Mouse (Mus musculus): ENCODE data around the gene Kdelc1.

The Kdelc1 gene

DNA sequence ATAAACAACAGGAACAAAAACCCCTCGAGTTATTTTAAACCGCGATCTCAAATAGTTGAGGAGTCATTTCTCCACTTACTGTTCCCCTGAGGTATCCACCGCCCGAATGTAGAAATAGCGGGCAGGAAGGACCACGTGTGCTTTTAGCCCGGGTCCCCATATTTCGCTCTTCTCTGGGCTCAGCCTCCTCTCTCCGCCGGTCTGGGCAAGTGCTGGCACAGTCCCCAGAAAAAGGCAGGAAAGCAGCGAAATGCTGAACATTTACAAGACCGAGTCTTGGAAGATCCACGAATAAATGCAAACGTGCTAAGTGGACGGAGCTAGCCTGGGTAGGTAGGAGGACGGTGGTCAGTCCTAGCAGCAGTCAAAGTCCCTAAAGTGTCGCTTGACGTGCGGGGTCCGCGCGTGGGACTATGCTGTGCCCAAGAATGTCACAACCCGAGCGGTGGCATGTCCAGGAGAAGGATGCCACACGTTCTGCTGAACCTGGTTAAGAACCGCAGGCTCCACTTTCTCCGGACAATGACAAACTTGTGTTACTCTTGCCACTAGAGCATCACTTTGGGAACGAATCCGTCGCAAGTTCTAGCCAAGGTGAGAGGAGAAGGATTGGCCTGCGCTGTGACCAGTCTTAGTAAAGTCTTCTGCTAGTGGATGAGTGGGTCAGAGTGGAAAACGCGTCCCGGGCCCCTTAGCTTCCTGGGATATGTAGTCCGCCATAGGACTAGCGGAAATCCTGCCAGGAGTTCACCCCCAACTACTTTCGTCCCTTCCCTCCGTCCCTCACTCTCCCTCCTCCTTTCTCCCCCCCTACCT lies at the start of gene Kdelc1, which contains the start of gene Bivm:
Kdelc1 (minus strand) TSS at position 570 of the 816 bp plus-strand sequence.
Bivm (plus strand) TSS at position 719 of the 816 bp plus-strand sequence.
- DNase-seq (ENCODE audit: low spot score) = peak; percentile 91

DNA sequence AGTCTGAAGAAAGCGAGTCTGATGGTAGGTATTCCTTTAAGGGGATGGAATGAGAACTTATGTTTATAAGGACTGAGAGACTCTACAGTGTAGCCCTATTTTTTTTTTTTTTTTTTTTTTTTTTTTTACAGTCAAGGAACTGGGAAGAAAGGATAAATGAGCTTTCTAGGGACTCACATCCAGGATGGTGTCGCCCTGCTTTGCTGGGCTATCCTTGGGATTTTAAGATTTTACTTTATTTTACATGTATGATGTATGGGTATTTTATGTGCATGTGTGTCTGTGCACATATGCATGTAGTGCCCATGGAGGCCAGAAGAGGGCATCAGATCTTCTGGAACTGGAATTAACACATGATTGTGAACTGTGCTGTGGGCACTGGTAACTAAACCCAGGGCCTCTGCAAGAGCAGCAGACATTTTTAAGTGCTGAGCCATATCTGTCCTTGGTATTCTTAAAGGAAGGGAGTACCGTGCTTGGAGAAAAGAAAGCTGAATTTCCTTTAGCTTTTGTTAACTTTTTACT lies 49.3 kb upstream of the Kdelc1 start:
- DNase-seq (ENCODE audit: low spot score) = no peak

DNA sequence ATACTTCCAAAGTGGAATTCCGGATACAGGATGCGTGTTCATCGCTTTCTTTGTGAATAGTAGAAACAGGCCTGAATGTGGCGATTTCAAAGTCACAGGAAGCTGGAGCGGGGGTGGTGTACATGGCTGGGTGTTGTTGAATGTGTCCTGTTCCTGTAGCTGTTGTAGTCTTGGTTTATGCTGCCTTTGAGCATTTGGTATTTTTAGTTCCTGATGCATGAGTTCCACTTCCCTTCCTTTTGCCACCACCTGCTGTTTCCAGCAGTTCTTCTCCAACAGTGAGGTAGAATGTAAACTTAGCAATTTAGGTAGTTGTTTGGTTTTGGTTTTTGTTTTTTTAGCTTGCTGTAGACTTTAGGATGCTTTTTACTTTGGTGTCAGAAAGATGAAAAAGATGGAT lies 43.8 kb upstream of the Kdelc1 start:
- no peak for DNase-seq (ENCODE audit: low spot score)

GRCm38 (mm10) chr1:44161818-44162217 lies 43.2 kb upstream of the Kdelc1 start:
- DNase-seq (ENCODE audit: low spot score) = no peak

DNA sequence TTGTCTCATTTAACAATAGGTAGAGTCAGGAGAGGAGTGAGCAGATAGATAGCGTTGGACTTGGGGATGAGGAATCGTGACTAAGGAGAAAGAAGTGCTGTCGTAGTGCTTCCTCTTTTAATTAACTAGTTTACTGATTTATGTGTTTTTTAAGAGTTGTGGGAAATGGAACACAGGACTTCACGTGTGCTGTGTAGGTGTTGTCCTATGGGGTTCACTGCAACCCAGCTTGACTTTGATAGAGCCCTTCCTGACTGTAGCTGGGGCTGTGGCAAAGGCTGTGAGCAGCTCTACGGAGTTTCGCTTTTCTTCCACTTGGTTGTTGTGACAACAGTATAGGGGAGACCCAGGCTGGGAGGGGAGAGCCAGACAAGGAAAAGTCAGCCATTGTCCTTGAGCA lies 39.7 kb upstream of the Kdelc1 start:
- no peak for DNase-seq (ENCODE audit: low spot score)

DNA sequence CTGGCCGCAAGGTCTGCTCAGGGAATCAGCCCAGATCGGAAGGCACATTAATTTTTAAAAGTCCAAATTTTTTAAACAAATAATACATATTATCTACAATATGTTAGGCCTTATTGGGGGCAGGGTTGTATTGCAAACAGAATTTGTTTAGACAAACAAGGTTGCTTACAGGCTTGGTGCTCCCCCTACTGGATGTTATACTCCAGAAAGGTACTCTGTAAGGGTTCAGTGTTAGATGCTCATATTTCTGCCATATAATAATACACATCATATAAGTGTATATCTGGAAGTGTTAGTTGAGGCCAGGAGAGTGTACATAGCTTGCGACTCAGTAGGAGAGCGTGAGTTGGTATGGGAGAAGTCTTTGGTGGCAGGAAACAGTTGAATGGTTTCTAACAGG lies 36.7 kb upstream of the Kdelc1 start:
- DNase-seq (ENCODE audit: low spot score) = no peak

DNA sequence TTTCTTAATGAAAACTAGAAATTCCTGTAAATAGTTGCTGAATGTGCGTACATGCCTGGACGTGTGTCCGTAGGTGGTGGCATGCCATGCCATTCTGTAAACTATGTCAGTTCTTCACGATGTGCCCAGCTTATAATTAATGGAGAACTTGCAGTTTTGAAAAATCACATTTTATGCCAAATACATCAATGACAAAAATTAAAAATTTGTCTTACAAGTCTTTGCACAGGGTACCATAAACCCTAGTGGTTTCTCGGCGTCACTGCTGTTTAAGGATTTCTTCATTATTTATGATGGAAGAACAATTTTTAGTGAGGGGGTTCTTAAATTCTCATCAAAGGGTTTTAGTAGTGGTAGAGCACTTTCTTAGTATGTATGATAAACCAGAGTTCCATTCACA lies 30.1 kb upstream of the Kdelc1 start:
- DNase-seq (ENCODE audit: low spot score) = no peak

- DNase-seq (ENCODE audit: low spot score) = peak; percentile 85
These were observed 29.2 kb upstream of the Kdelc1 start, which contains the start of gene Ercc5 for GRCm38 (mm10) chr1:44147563-44148381. TSS of gene Ercc5 (plus strand) at chr1:44147744.

GRCm38 (mm10) chr1:44142747-44143146 lies 24.1 kb upstream of the Kdelc1 start:
- DNase-seq (ENCODE audit: low spot score) = no peak

DNA sequence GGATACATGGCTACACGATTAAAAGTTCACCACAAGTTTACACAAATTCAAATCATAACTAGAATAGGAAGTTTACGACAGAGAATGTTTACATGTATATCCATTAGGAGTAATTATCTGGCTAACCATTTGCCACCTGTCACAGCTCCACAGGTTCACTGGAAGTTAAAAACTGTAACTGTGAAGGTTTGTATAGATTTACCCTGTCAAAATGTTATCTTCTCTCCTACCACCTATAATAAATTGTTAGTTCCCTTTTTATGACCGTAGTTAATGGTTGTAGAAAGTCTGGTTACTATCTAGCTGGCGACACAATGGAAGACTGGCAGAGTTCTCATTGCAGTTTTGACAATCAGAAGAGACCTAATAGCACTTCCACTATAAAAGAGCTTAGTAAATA lies 21.6 kb upstream of the Kdelc1 start:
- no peak for DNase-seq (ENCODE audit: low spot score)

GRCm38 (mm10) chr1:44129929-44130581 lies 11.4 kb upstream of the Kdelc1 start:
- no peak for DNase-seq (ENCODE audit: low spot score)

DNA sequence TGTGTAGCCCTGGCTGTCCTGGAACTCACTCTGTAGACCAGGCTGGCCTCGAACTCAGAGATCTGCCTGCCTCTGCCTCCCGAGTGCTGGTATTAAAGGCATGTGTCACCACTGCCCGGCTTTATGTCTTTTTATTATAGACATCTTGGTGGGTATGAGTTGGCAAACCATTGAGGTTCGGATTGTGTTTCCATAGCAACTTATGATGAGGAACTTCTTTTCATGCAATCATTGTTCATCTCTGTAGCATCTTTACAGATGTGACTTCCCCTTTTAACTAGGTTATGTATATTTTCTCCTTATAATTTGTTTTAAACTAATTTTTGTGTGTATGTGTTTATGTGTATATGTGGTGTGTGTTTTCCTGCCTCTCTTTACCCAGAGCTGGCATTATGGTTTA lies 7.0 kb upstream of the Kdelc1 start:
- no peak for DNase-seq (ENCODE audit: low spot score)

- DNase-seq (ENCODE audit: low spot score) = no peak
These were observed 3.6 kb upstream of the Kdelc1 start for GRCm38 (mm10) chr1:44122256-44122655.

DNA sequence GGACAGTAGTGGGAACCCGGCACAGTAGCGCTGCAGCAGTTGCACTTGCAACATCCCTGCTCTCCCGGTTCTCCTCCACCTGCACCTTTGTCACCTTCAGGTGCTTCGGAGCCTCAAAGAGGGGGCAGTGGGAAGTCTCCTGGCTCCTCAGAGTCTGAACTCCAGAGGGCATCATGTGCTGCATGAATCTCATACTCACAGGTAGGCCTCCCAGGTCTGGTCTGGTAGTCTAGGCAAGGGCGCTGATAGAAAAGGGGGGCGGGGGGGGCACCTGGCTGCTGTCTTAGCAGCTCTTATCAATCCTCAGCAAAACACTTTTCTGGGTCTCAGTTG lies 1.4 kb upstream of the Kdelc1 start:
- no peak for DNase-seq (ENCODE audit: low spot score)

GRCm38 (mm10) chr1:44119201-44120073 lies 829 bp upstream of the Kdelc1 start:
- peak; percentile 79 for DNase-seq (ENCODE audit: low spot score)

DNA sequence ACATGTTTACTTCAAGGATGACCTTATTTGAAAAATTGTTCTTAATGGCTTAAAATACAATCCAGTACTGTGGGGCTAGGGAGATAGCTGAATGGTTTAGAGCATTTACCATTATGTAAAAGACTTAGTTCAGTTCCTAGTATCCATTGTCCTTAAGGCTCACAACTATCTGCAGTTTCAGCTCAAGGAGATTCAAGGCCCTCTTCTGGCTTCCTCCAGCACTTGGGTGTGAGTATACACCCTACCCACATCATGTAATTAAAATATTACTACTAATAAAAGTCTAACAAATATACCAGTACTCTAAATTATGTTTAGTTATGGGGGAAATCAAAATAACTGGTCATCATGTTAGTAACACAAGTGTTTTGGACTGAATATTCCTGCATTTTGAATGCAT lies 1.0 kb downstream of the Kdelc1 start:
- no peak for DNase-seq (ENCODE audit: low spot score)

GRCm38 (mm10) chr1:44102939-44103338 lies 15.7 kb downstream of the Kdelc1 start:
- DNase-seq (ENCODE audit: low spot score) = no peak

GRCm38 (mm10) chr1:44102259-44102717 lies 16.3 kb downstream of the Kdelc1 start, which contains the start of gene Tex30:
TSS of gene Tex30 (minus strand) at chr1:44102441.
- peak; percentile 95 for DNase-seq (ENCODE audit: low spot score)

GRCm38 (mm10) chr1:44101448-44102225 lies 17.0 kb downstream of the Kdelc1 start:
- DNase-seq (ENCODE audit: low spot score) = peak; percentile 59

DNA sequence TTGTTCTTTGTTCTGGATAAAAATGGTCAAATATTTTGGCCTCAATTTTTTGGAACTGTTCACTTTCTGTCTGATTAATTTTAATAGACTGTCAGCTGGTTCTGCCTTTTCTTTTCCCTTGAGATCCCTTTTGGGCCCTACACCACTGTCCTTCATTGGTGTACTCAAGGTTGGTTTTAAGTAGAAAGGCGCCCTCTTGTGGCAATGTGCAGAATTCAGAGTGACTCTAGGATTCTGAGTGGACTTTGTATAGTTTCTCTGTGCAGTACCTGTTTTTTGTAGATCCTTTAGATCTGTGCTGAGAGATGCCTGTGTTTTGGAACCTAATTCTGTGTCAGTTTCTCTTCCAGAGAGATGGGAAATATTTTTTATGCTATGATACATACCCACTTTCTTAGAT lies 54.0 kb downstream of the Kdelc1 start:
- DNase-seq (ENCODE audit: low spot score) = peak; percentile 22
